Comparison of ENCODE assay signal across 18 mouse cellular contexts in the genomic region with DNA sequence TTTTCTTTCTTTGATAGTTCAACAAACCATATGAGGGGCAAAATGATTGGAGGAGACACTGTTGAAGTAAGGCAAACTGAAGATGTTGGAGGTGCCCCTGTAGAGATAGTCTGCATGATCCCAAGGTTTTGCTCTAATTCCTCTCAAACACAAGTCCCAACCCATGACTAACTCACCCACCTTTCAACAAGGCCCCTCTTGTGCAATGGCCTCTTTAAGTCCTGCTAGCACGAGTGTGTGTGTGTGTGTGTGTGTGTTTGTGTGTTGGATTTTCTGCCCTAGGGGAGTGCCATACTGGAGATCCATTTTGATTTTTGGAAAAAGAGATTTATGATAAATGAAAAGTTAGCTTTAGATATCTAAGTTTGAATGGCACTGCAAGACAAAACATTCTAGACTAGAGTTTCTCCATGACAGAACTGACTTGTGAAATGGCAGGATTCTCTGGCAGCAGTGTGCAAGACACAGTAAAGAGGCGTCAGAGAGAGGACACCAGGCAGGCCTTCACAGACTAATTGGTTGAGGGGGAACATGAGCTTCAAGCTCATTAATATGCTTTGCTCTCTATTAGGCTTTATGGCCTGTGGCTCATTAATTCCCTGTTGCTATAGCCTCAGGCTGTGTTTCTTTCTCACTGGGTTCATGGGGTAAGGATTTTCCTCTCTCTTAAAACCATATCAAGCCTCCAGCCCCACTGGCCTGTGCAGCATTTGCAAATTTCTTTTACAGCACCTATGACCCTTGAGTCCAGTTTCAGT.
DNase-seq lines count a peak whose midpoint lies in the region; ATAC-seq and TF ChIP-seq lines count a peak whose summit lies in the region.
"Had no signal": no experiment of that assay in that cellular context is flagged by ENCODE, and none has a peak within 500 bp of the region (broad histone marks: within the 10 kb centered on the region; RNA-seq: fewer than 3 reads in every experiment).

No protein-coding gene starts in this region.

- no peak for TF ChIP-seq POLR2A in lung, adult 2 months (IDR thresholded peaks at IDR 0.05; ENCODE audit: borderline replicate concordance, extremely low read depth, low read depth, low read length)

- H3K4me1 ChIP-seq in lung, adult 2 months (ENCODE audit: control insufficient read depth, insufficient read depth, low read length) = no peaks in the 10 kb centered on the region
- H3K4me1 ChIP-seq in forebrain, embryonic 15.5 days = no peaks in the 10 kb centered on the region
- no peaks in the 10 kb centered on the region for H3K4me1 ChIP-seq in neural tube, embryonic 13.5 days (replicated peaks)
- H3K4me1 ChIP-seq: hindbrain, embryonic 13.5 days; intestine, embryonic 15.5 days had no signal

- peak; percentile 24 for DNase-seq in embryo, embryonic 10.5 days (ENCODE audit: low spot score)
- no peak for DNase-seq in embryo, embryonic 9.5 days (ENCODE audit: extremely low spot score)
- DNase-seq in lung, postnatal 36 days = peak; percentile 4
- no peak for DNase-seq in lung, adult 2 months
- no peak for DNase-seq in heart, adult 8-10 months (ENCODE audit: low spot score)
- no peak for DNase-seq in spleen, postnatal 10 days (ENCODE audit: low spot score in 2 of 2)
- DNase-seq: adrenal gland, postnatal 10 days; cerebellum, adult 9-11 months; gastrocnemius, adult 2 months; heart, adult 18-20 months; lung, embryonic 14.5 days; spleen, adult 18-20 months; thymus, postnatal 14 days had no signal

- no peak overlapping the region for H3K27ac ChIP-seq in forebrain, embryonic 15.5 days (replicated peaks)
- H3K27ac ChIP-seq in neural tube, embryonic 13.5 days (replicated peaks) = no peak overlapping the region
- H3K27ac ChIP-seq: gastrocnemius, adult 2 months; hindbrain, embryonic 13.5 days; intestine, embryonic 15.5 days had no signal

- H3K9ac ChIP-seq in forebrain, embryonic 15.5 days (replicated peaks) = no peak overlapping the region
- no peak overlapping the region for H3K9ac ChIP-seq in neural tube, embryonic 13.5 days
- H3K9ac ChIP-seq: hindbrain, embryonic 13.5 days; intestine, embryonic 15.5 days; lung, embryonic 14.5 days had no signal

- peak; percentile 77 for ATAC-seq in forebrain, embryonic 15.5 days (replicated peaks)
- peak; percentile 72 for ATAC-seq in neural tube, embryonic 13.5 days (ENCODE audit: low read depth)
- ATAC-seq: intestine, embryonic 15.5 days had no signal

- no peak for TF ChIP-seq CTCF in lung, adult 2 months (IDR thresholded peaks at IDR 0.05; ENCODE audit: insufficient read depth, low read length)

- H3K4me2 ChIP-seq in forebrain, embryonic 15.5 days (replicated peaks) = no peak overlapping the region
- H3K4me2 ChIP-seq in neural tube, embryonic 13.5 days = no peak overlapping the region
- H3K4me2 ChIP-seq: hindbrain, embryonic 13.5 days; intestine, embryonic 15.5 days; lung, embryonic 14.5 days had no signal

- no peak overlapping the region for H3K4me3 ChIP-seq in lung, adult 2 months (replicated peaks; ENCODE audit: extremely low read depth, low read depth, low read length)
- no peak overlapping the region for H3K4me3 ChIP-seq in forebrain, embryonic 15.5 days
- no peak overlapping the region for H3K4me3 ChIP-seq in neural tube, embryonic 13.5 days
- H3K4me3 ChIP-seq: gastrocnemius, adult 2 months; hindbrain, embryonic 13.5 days; intestine, embryonic 15.5 days; myocyte had no signal

- no peaks in the 10 kb centered on the region for H3K27me3 ChIP-seq in forebrain, embryonic 15.5 days
- H3K27me3 ChIP-seq in neural tube, embryonic 13.5 days = no peaks in the 10 kb centered on the region
- H3K27me3 ChIP-seq: hindbrain, embryonic 13.5 days; intestine, embryonic 15.5 days had no signal

- H3K36me3 ChIP-seq in forebrain, embryonic 15.5 days = no peaks in the 10 kb centered on the region
- H3K36me3 ChIP-seq in neural tube, embryonic 13.5 days = no peaks in the 10 kb centered on the region
- H3K36me3 ChIP-seq: hindbrain, embryonic 13.5 days; intestine, embryonic 15.5 days had no signal

- 53% methylated on average over 2 of the region's 2 CpGs for WGBS in lung, adult 2 months
- WGBS in forebrain, embryonic 15.5 days = 37% methylated on average over 2 of the region's 2 CpGs
- 44% methylated on average over 2 of the region's 2 CpGs for WGBS in neural tube, embryonic 13.5 days

- H3K9me3 ChIP-seq in forebrain, embryonic 15.5 days = no peaks in the 10 kb centered on the region
- H3K9me3 ChIP-seq in neural tube, embryonic 13.5 days = no peaks in the 10 kb centered on the region
- H3K9me3 ChIP-seq: hindbrain, embryonic 13.5 days; intestine, embryonic 15.5 days had no signal

Comparison
In these comparisons a context has a peak if more than half of its experiments do, and no peak if none do; other contexts are left out.
1. DNase-seq: peak in embryo, embryonic 10.5 days (single experiment) and lung, postnatal 36 days (single experiment); none in embryo, embryonic 9.5 days (single experiment), lung, adult 2 months (single experiment), heart, adult 8-10 months (single experiment) and spleen, postnatal 10 days (0 of 2).